Mouse (Mus musculus) kidney, adult 2 months (tissue): Measurements from ENCODE around the gene Ubac2. TPM values are rescaled to one million over a fixed set of nuclear protein-coding genes. Genes with fewer than 3 reads are reported as not detected.
A peak's percentile ranks its signal among the peaks of the same experiment; 100 is the strongest.
"Not testable (repeated sequence)": the region's sequence is repeated elsewhere in the genome, so short reads cannot be mapped to it uniquely, and the experiment has no call there.

Experiments used
- DNase-seq: peaks from one replicate; pipeline ENCODE4 v3.0.0; 2021
- H3K27ac ChIP-seq: fragments of 200-500 bp; 2 replicates; pipeline ENCODE4 v1.5.1; 2012; ENCODE audit warnings: low read depth, low read length, control low read depth, inconsistent platforms; ENCODE audit not compliant: insufficient read depth
- H3K27me3 ChIP-seq: fragments of 200-500 bp; replicated peaks from 2 replicates; pipeline ENCODE4 v1.6.1; 2012; ENCODE audit warnings: mild to moderate bottlenecking, moderate library complexity, low read length, inconsistent platforms; ENCODE audit not compliant: control insufficient read depth, insufficient read depth
- H3K36me3 ChIP-seq: fragments of 200-500 bp; 2 replicates; pipeline ENCODE4 v1.6.1; 2012; ENCODE audit warnings: mild to moderate bottlenecking, moderate library complexity, low read length, inconsistent platforms; ENCODE audit not compliant: control insufficient read depth, insufficient read depth
- H3K4me1 ChIP-seq: fragments of 200-500 bp; 2 replicates; pipeline ENCODE4 v1.6.1; 2011; ENCODE audit warnings: low read length; ENCODE audit not compliant: control insufficient read depth, insufficient read depth
- H3K4me3 ChIP-seq: fragments of 200-500 bp; 2 replicates; pipeline ENCODE4 v1.5.1; 2011; ENCODE audit warnings: mild to moderate bottlenecking, low read depth, low read length, control low read depth; ENCODE audit not compliant: insufficient read depth
- CTCF ChIP-seq: fragments of 200-500 bp; conservative IDR thresholded peaks from 2 replicates; pipeline ENCODE4 v1.5.1; 2011; ENCODE audit warnings: low read depth, mild to moderate bottlenecking, control low read depth, low read length, moderate library complexity, mixed read lengths; ENCODE audit not compliant: insufficient read depth, insufficient read length
- POLR2A ChIP-seq: fragments of 200-500 bp; IDR thresholded peaks from one replicate; pipeline ENCODE4 v1.6.1; 2011; ENCODE audit warnings: low read depth, low read length, control low read depth
- WGBS: fragments of 180-500 bp; shearing (Covaris S2); methylation state at CpG from one replicate; pipeline ENCODE4 v1.1.7; 2018; 5-methylcytosine and 5-hydroxymethylcytosine counted together
- polyA plus RNA-seq: library from polyadenylated mRNA; depleted of rRNA; stranded (reverse); fragments of >200 nt; gene quantifications from 2 replicates; pipeline ENCODE4 v1.2.3, GENCODE M21; 2012; rRNA removed

Ubac2 gene
- polyA plus RNA-seq, 1 experiment = 69.3 TPM

DNA sequence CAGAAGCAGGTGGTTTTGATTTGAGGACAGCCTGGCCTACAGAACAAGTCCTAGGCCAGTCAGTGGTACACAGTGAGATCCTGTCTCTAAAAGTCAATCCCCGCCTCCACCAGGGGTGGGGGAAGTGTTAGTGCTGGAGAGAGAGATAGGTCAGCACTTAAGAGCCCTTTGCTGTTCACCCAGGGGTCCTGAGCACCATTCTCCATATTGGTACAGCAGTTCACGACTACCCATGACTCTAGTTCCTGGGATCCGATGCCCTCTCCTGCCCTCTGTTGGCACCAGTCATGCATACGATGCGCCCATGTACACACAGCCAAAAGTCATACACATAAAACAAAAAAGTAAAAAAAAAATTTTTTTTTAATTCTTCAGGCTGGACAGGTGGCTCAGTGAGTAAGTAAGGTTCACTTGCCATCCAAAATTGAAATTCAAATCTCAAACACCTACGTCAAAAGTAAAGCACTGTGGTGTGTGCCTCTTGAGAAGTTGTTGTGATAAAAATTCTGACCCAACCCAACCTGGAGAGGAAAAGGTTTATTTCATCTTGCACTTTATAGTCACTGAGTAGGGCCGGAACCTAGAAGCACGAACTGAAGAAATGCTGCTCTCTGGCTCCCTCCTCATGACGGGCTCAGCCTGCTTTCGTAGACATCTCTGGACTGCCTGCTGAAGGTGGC, 184.1 kb downstream of the Ubac2 start:
- no peak overlapping the region for H3K27ac ChIP-seq
- H3K4me3 ChIP-seq = no peak overlapping the region
- 87% methylated on average over 10 of the region's 10 CpGs for WGBS
- H3K4me1 ChIP-seq = peaks cover 2% of the 10 kb centered on the region; the same call in 1 of the 2 replicates
- no peaks in the 10 kb centered on the region for H3K27me3 ChIP-seq
- H3K36me3 ChIP-seq = no peaks in the 10 kb centered on the region
- TF ChIP-seq POLR2A (no peak), CTCF (no peak)
- no peak for DNase-seq

DNA sequence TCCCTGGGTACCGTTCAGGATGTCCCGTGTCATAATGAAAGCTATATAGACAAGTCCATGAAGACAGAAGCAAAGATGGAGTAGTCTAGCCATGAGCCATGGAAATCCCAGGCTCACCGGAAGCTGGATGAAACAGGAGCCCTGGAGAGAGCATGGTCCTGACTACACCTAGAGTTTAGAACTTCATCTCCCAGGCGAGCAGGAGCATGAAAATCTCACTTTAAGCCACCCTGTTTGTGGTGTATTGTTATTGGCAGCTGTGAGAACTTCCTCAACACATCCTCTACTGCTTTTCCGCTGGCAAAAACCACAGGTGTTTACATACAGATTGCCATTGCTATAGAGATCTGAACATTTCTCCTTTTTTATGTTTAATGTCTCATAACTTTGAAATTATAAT, 185.2 kb downstream of the Ubac2 start:
- Histone ChIP-seq H3K4me3 (no peak overlapping the region), H3K27ac (no peak overlapping the region), H3K4me1 (peaks cover 10% of the 10 kb centered on the region), H3K36me3 (no peaks in the 10 kb centered on the region), H3K27me3 (no peaks in the 10 kb centered on the region)
- DNase-seq = no peak
- WGBS = 80% methylated on average over 5 of the region's 5 CpGs
- TF ChIP-seq POLR2A = no peak
- TF ChIP-seq CTCF = no peak

DNA sequence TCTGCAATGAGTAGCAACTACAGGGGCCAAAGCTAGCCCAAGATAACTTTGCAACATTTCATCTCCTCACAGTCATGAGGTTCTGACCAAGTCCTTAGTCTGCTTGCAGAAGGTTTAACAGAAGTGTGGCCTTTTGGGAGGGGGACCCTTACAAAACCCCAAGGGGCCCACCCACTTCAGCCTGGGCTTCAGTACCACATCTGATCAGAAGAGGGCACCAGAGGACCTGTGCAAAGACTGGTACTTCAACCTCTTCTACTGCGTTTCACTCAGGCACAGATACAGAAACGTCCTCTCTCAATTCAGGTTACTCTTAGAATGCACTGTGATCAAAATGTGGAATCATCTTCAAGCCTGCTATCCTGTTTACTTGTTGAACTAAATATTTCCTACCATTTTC, 186.1 kb downstream of the Ubac2 start:
- Histone ChIP-seq H3K4me1 (peaks cover 12% of the 10 kb centered on the region), H3K36me3 (no peaks in the 10 kb centered on the region), H3K27ac (no peak overlapping the region), H3K27me3 (no peaks in the 10 kb centered on the region), H3K4me3 (no peak overlapping the region)
- 6% methylated on average over 2 of the region's 2 CpGs for WGBS
- peak; percentile 88 for TF ChIP-seq CTCF
- TF ChIP-seq POLR2A = no peak
- DNase-seq = peak; percentile 60

DNA sequence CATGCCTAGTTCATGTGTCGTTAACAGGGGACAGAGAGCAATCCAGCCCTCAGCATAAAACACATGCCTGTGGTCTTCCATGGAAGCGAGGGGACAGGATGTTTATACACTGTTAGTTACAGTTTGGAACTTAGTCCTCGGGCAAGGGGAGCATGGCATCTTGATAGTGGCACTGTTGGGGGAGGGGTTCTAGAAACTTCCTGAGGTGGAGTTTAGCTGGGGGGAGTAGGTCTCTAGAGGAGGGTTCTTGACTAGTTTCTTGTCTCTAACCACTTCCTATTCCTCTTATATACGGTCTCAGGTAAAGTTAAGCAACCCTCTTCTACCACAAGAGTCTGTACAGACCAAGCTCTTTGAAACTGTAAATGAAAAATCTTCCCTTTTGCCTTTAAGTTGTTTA, 187.8 kb downstream of the Ubac2 start:
- Histone ChIP-seq H3K4me1 (peaks cover 12% of the 10 kb centered on the region), H3K36me3 (no peaks in the 10 kb centered on the region), H3K27me3 (no peaks in the 10 kb centered on the region), H3K27ac (no peak overlapping the region), H3K4me3 (no peak overlapping the region)
- TF ChIP-seq POLR2A (no peak), CTCF (no peak)
- 71% methylated on average over 4 of the region's 4 CpGs for WGBS
- DNase-seq = no peak

- H3K4me1 ChIP-seq = peaks cover 12% of the 10 kb centered on the region
- WGBS = 48% methylated on average over 3 of the region's 3 CpGs
- DNase-seq = peak; percentile 76
- H3K27me3 ChIP-seq, H3K36me3 ChIP-seq, H3K4me3 ChIP-seq: not testable (repeated sequence)
- H3K27ac ChIP-seq = peak overlapping the region; percentile 58; the same call in 1 of the 2 replicates
These were observed 189.6 kb downstream of the Ubac2 start for GRCm38 (mm10) chr14:122068036-122068435.

- peaks cover 12% of the 10 kb centered on the region for H3K4me1 ChIP-seq
- H3K36me3 ChIP-seq = no peaks in the 10 kb centered on the region
- peak overlapping the region; percentile 33; the same call in 1 of the 2 replicates for H3K27ac ChIP-seq
- TF ChIP-seq POLR2A = no peak
- no peak for TF ChIP-seq CTCF
- peak; percentile 8 for DNase-seq
- no peak overlapping the region for H3K4me3 ChIP-seq
- H3K27me3 ChIP-seq = no peaks in the 10 kb centered on the region
- WGBS = 65% methylated on average over 11 of the region's 11 CpGs
These were observed 190.6 kb downstream of the Ubac2 start for GRCm38 (mm10) chr14:122068801-122069695.

DNA sequence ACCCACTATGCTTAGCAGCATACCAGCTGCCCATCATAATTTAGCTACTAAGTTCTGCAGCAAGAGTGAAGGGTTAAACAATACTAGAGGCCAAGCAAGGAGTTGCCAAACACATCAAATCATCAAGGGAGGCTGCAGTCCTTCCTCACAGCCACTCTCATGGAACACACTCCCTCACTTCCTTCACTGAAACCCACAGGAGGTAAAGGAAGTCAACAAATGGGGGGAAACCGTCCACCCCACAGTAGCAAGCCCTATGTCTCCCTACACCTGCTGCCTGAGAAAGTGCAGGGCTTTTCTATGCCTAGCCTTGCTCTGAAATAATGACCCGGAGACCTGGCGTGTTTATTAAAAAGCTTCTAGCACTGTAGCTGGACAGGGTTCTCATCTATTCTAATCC, 191.5 kb downstream of the Ubac2 start:
- Histone ChIP-seq H3K4me1 (peaks cover 12% of the 10 kb centered on the region), H3K36me3 (no peaks in the 10 kb centered on the region), H3K4me3 (no peak overlapping the region), H3K27ac (no peak overlapping the region), H3K27me3 (no peaks in the 10 kb centered on the region)
- DNase-seq = no peak
- TF ChIP-seq CTCF = no peak
- no peak for TF ChIP-seq POLR2A
- 88% methylated on average over 3 of the region's 3 CpGs for WGBS

Other genes starting within 250 kb of the Ubac2 start
- 41.9 and 50.7 TPM in 2 replicates for gene Dock9, start 80.8 kb upstream of the Ubac2 start, polyA plus RNA-seq
- gene Gpr18, start 37.2 kb downstream of the Ubac2 start, polyA plus RNA-seq = 0.83 and 3.5 TPM in 2 replicates
- gene Gpr183, start 86.6 kb downstream of the Ubac2 start, polyA plus RNA-seq = 0.65 and 1.7 TPM in 2 replicates
- 0.18 TPM in 1 of 2 replicates, not detected in the other for gene Timm8a2, start 156.1 kb downstream of the Ubac2 start, polyA plus RNA-seq
- gene Tm9sf2, start 228.4 kb downstream of the Ubac2 start, polyA plus RNA-seq = 136 and 197 TPM in 2 replicates